Mouse (Mus musculus) monocyte, adult 5-6 weeks (primary cell): ENCODE results near the gene 2610008E11Rik. TPM values are rescaled to one million over a fixed set of nuclear protein-coding genes. Genes with fewer than 3 reads are reported as not detected.
A peak's percentile ranks its signal among the peaks of the same experiment; 100 is the strongest.
"Not testable (repeated sequence)": the region's sequence is repeated elsewhere in the genome, so short reads cannot be mapped to it uniquely, and the experiment has no call there.

Experiments used
- ATAC-seq: fragments of 153-309, 156-312 bp; replicated peaks from 2 replicates; pipeline ENCODE4 v1.8.0; 2017; ENCODE audit warnings: mild to moderate bottlenecking; ENCODE audit not compliant: low TSS enrichment, insufficient number of reproducible peaks, severe bottlenecking, poor library complexity, low FRiP score
- total RNA-seq: library from RNA; stranded (forward); fragments of 200-1000, 200-491, 200-594 nt; gene quantifications from 3 replicates; pipeline ENCODE4 v1.2.3, GENCODE M21; 2017

Gene 2610008E11Rik
- 11.4 to 26.3 TPM (median 16.1 TPM) in 3 replicates for total RNA-seq

- peak; percentile 100 for ATAC-seq
These were observed at the start of gene 2610008E11Rik for GRCm38 (mm10) chr10:79097161-79097754. 2610008E11Rik (minus strand) TSS chr10:79097600.

- 0 out of 2 replicates have a peak, but pooled peaks have one; percentile 27 for ATAC-seq
These were observed 18.9 kb upstream of the 2610008E11Rik start for GRCm38 (mm10) chr10:79116125-79116849.

- no peak for ATAC-seq
These were observed 17.7 kb upstream of the 2610008E11Rik start for GRCm38 (mm10) chr10:79115085-79115484.

DNA sequence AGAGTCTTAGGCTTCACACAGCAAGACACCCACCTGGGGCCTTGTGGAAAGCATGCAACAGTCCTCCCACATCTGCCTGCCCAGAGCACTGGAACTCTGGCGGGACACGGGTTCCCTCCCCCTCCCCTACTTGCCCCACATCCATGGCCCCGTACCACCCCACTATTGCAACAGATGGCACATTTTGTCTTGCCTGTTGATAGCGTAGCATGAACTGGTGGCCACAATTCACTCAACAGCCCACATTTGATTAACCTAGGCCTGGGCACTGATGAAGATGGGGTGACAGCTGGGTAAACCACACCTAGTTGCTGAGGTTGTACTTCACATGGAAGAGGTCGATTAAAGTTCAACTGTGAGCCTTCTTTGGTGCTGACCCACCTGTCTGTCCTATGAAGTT, 13.1 kb upstream of the 2610008E11Rik start:
- ATAC-seq: no peak

GRCm38 (mm10) chr10:79109156-79109555, 11.8 kb upstream of the 2610008E11Rik start:
- ATAC-seq: no peak

DNA sequence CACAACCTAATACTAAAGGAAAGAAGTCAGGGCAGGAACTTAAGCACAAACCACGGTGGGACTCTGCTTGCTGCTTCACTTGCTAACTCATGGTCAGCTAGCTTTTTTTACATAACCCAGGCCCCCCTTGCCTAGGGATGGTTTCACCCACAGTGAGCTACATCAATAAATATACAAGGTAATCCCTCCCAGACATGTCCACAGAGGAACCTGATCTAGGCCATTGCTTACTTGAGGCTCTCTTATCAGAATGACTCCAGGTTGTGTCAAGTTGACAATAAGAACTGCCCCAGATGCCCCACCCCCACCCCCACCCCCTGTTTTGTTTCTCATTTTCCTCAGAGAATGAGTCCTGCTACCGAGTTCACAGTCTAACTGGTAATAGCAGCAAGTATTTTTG, 10.1 kb upstream of the 2610008E11Rik start:
- no peak for ATAC-seq

GRCm38 (mm10) chr10:79106325-79107282, 9.2 kb upstream of the 2610008E11Rik start:
- ATAC-seq: no peak

DNA sequence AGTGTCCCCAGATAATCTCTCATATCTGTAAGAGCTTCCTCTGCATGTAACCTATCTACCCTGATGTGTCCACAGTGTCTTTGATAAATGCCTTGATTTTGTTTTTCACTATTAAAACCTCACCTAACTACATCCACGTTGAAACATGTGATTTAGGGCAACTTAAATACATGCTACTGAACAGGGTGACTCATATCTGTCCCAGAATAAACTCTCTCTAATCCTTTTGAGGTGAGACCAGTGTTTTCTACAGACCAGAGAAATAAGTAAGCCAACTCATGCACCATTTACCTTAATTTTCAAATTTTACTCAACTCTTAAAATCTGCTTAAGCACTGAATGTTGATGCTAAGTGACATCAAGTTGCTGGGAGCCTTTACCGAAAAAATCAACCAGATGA, 694 bp downstream of the 2610008E11Rik start:
- ATAC-seq: no peak

GRCm38 (mm10) chr10:79091731-79092130, 5.7 kb downstream of the 2610008E11Rik start:
- no peak for ATAC-seq

- no peak for ATAC-seq
These were observed 8.4 kb downstream of the 2610008E11Rik start for GRCm38 (mm10) chr10:79089000-79089399.

DNA sequence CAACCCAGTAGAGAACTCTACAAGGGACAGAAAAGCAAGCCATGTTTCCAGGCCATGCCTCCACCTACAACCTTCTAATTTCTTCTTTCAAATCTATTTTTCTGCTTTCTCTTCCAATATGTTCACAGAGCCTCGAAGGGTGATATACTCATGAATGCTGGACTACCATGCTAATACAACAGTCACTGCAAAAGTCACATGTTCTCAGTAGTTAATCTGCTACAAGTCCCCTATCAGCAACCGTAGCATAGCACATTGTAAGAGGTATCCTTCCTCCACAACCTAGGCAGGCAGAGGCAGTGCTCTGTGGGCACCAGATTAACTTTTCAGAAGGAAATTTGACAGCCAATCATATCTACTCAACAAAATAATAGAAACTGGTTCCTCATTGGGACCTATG, 10.8 kb downstream of the 2610008E11Rik start:
- no peak for ATAC-seq

- ATAC-seq: not testable (repeated sequence)
These were observed 40.0 kb downstream of the 2610008E11Rik start for GRCm38 (mm10) chr10:79057370-79057769.

GRCm38 (mm10) chr10:79042457-79042856, 54.9 kb downstream of the 2610008E11Rik start:
- not testable (repeated sequence) for ATAC-seq

DNA sequence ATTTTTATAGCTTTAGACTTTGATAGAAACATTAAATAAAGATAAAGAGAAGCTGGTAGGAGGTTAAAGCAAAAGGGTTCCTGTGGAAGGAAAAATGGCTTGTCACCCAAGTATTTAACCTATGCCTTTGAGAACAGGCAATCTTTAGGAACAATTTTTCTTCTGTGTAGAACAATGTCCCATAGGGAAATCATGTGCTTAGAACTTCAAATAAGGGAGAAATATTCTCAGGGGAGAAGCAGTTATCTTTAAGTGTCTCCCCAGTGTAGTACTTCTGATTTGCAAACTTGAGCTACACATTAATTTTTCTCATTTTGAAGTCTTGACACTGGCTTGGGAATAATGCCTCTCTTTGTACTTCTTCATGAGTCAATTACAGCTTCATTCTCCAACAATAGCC, 69.0 kb downstream of the 2610008E11Rik start, which contains the start of gene Olfr57:
Gene Olfr57, plus strand, starts transcription at position 301 of the 400 bp plus-strand sequence.
- ATAC-seq: no peak

Other genes starting within 250 kb of the 2610008E11Rik start
- not detected in 3 replicates for gene Olfr1356, start 245.4 kb downstream of the 2610008E11Rik start, total RNA-seq
- gene Olfr1355, start 222.1 kb downstream of the 2610008E11Rik start, total RNA-seq: not detected in 3 replicates
- not detected in 3 replicates for gene Olfr1354, start 184.4 kb downstream of the 2610008E11Rik start, total RNA-seq
- gene Olfr8, start 147.0 kb downstream of the 2610008E11Rik start, total RNA-seq: not detected in 3 replicates
- not detected in 3 replicates for gene Olfr1353, start 134.3 kb downstream of the 2610008E11Rik start, total RNA-seq
- gene Olfr1352, start 116.5 kb downstream of the 2610008E11Rik start, total RNA-seq: not detected in 3 replicates
- gene Olfr1351, start 85.1 kb downstream of the 2610008E11Rik start, total RNA-seq: not detected in 3 replicates
- gene Olfr57, start 68.9 kb downstream of the 2610008E11Rik start, total RNA-seq: not detected in 3 replicates
- gene Vmn2r80, start 51.2 kb upstream of the 2610008E11Rik start, total RNA-seq: not detected in 3 replicates
- not detected in 3 replicates for gene Vmn2r81, start 150.1 kb upstream of the 2610008E11Rik start, total RNA-seq